Mouse (Mus musculus): ENCODE measurements at regions not wholly inside any gene's neighbourhood (a gene's known extent, or its start where the extent isn't known, plus 50 kb on each side); places are given as distances from the start of the nearest gene placed in this dataset.

GRCm38 (mm10) chr2:137207846-137208245 is 91.4 kb upstream of the Jag1 start:
- Histone ChIP-seq H3K4me1 (no peaks in the 10 kb centered on the region), H3K27ac (replicated peaks) (no peak overlapping the region), H3K27me3 (replicated peaks) (no peaks in the 10 kb centered on the region), H3K4me2 (no peak overlapping the region), H3K9me3 (replicated peaks) (no peaks in the 10 kb centered on the region), H3K9ac (replicated peaks) (no peak overlapping the region), H3K4me3 (replicated peaks) (no peak overlapping the region), H3K36me3 (no peaks in the 10 kb centered on the region)
- WGBS = 92% methylated on average over 2 of the region's 2 CpGs
- ATAC-seq (ENCODE audit: low FRiP score) = no peak

GRCm38 (mm10) chr2:137204274-137204850 is 87.9 kb upstream of the Jag1 start:
- no peaks in the 10 kb centered on the region for H3K9me3 ChIP-seq (replicated peaks)
- no peak overlapping the region for H3K9ac ChIP-seq (replicated peaks)
- no peaks in the 10 kb centered on the region for H3K36me3 ChIP-seq
- ATAC-seq (ENCODE audit: low FRiP score) = no peak
- no peaks in the 10 kb centered on the region for H3K4me1 ChIP-seq
- 73% methylated on average over 6 of the region's 6 CpGs for WGBS
- H3K4me3 ChIP-seq (replicated peaks) = no peak overlapping the region
- H3K27me3 ChIP-seq (replicated peaks) = no peaks in the 10 kb centered on the region
- H3K4me2 ChIP-seq = no peak overlapping the region
- no peak overlapping the region for H3K27ac ChIP-seq (replicated peaks)

- H3K9ac ChIP-seq (replicated peaks) = no peak overlapping the region
- 91% methylated on average over 4 of the region's 4 CpGs for WGBS
- H3K36me3 ChIP-seq = no peaks in the 10 kb centered on the region
- H3K4me3 ChIP-seq (replicated peaks) = no peak overlapping the region
- no peak for ATAC-seq (ENCODE audit: low FRiP score)
- no peaks in the 10 kb centered on the region for H3K4me1 ChIP-seq
- H3K27me3 ChIP-seq (replicated peaks) = no peaks in the 10 kb centered on the region
- H3K9me3 ChIP-seq (replicated peaks) = no peaks in the 10 kb centered on the region
- H3K27ac ChIP-seq (replicated peaks) = no peak overlapping the region
- no peak overlapping the region for H3K4me2 ChIP-seq
These were observed 83.7 kb upstream of the Jag1 start for GRCm38 (mm10) chr2:137200101-137200500.

GRCm38 (mm10) chr2:137192183-137192582 is 75.7 kb upstream of the Jag1 start:
- H3K9me3 ChIP-seq (replicated peaks) = no peaks in the 10 kb centered on the region
- H3K27me3 ChIP-seq (replicated peaks) = no peaks in the 10 kb centered on the region
- no peak overlapping the region for H3K9ac ChIP-seq (replicated peaks)
- 86% methylated on average over 7 of the region's 7 CpGs for WGBS
- H3K4me1 ChIP-seq = no peaks in the 10 kb centered on the region
- no peak overlapping the region for H3K4me2 ChIP-seq
- H3K4me3 ChIP-seq (replicated peaks) = no peak overlapping the region
- H3K36me3 ChIP-seq = no peaks in the 10 kb centered on the region
- no peak for ATAC-seq (ENCODE audit: low FRiP score)
- H3K27ac ChIP-seq (replicated peaks) = no peak overlapping the region

- 88% methylated on average over 1 of the region's 1 CpGs for WGBS
- H3K36me3 ChIP-seq = no peaks in the 10 kb centered on the region
These were observed 52.7 kb upstream of the Jag1 start for GRCm38 (mm10) chr2:137169176-137169575.

GRCm38 (mm10) chr2:137168626-137169025 is 52.2 kb upstream of the Jag1 start:
- no peaks in the 10 kb centered on the region for H3K36me3 ChIP-seq
- H3K9ac ChIP-seq (replicated peaks) = no peak overlapping the region
- no peak for ATAC-seq (ENCODE audit: low FRiP score)
- H3K4me1 ChIP-seq = no peaks in the 10 kb centered on the region
- no peak overlapping the region for H3K4me2 ChIP-seq
- no peak overlapping the region for H3K4me3 ChIP-seq (replicated peaks)
- WGBS = 93% methylated on average over 3 of the region's 3 CpGs
- no peaks in the 10 kb centered on the region for H3K27me3 ChIP-seq (replicated peaks)
- no peak overlapping the region for H3K27ac ChIP-seq (replicated peaks)
- no peaks in the 10 kb centered on the region for H3K9me3 ChIP-seq (replicated peaks)

More at GRCm38 (mm10) chr2:137169176-137169575, 52.7 kb upstream of the Jag1 start:
- Histone ChIP-seq H3K4me2 (no peak overlapping the region), H3K9ac (replicated peaks) (no peak overlapping the region), H3K27me3 (replicated peaks) (no peaks in the 10 kb centered on the region), H3K4me1 (no peaks in the 10 kb centered on the region), H3K9me3 (replicated peaks) (no peaks in the 10 kb centered on the region), H3K27ac (replicated peaks) (no peak overlapping the region), H3K4me3 (replicated peaks) (no peak overlapping the region)
- ATAC-seq (ENCODE audit: low FRiP score) = no peak
